Mouse (Mus musculus) stomach, postnatal 0 days (tissue): ENCODE results near the gene Map3k14. TPM values are rescaled to one million over a fixed set of nuclear protein-coding genes. Genes with fewer than 3 reads are reported as not detected.

ENCODE experiments used
- ATAC-seq: fragments of 200-750 bp; cut with Nextera tagmentation; 2 replicates; pipeline ENCODE4 v1.8.0; 2017; ENCODE audit not compliant: low FRiP score, low TSS enrichment
- DNase-seq: peaks from one replicate; pipeline ENCODE4 v3.0.0-alpha.2; 2016; ENCODE audit warnings: low spot score
- H3K27ac ChIP-seq: fragments of 300-500 bp; sonication (generic); replicated peaks from 2 replicates; pipeline ENCODE4 v1.5.1; 2014; ENCODE audit warnings: mild to moderate bottlenecking, control low read depth
- H3K27me3 ChIP-seq: fragments of 300-500 bp; sonication (generic); 2 replicates; pipeline ENCODE4 v1.6.1; 2014; ENCODE audit warnings: low read length; ENCODE audit not compliant: control insufficient read depth, insufficient read depth
- H3K36me3 ChIP-seq: fragments of 300-500 bp; sonication (generic); 2 replicates; pipeline ENCODE4 v1.6.1; 2014; ENCODE audit warnings: low read length, mixed read lengths; ENCODE audit not compliant: control insufficient read depth, insufficient read depth
- H3K4me1 ChIP-seq: fragments of 300-500 bp; sonication (generic); replicated peaks from 2 replicates; pipeline ENCODE4 v1.6.1; 2014; ENCODE audit warnings: antibody characterized with exemption; ENCODE audit not compliant: control insufficient read depth, insufficient read depth
- H3K4me2 ChIP-seq: fragments of 300-500 bp; sonication (generic); replicated peaks from 2 replicates; pipeline ENCODE4 v1.6.1; 2014; ENCODE audit warnings: low read depth, mild to moderate bottlenecking, control low read depth, moderate library complexity
- H3K4me3 ChIP-seq: fragments of 300-500 bp; sonication (generic); 2 replicates; pipeline ENCODE4 v1.5.1; 2014; ENCODE audit warnings: low read depth, low read length, control low read depth
- H3K9ac ChIP-seq: fragments of 300-500 bp; sonication (generic); 2 replicates; pipeline ENCODE4 v1.6.1; 2014; ENCODE audit warnings: mild to moderate bottlenecking, low read length, control low read depth, mixed read lengths
- H3K9me3 ChIP-seq: fragments of 300-500 bp; sonication (generic); 2 replicates; pipeline ENCODE4 v1.6.1; 2016; ENCODE audit warnings: low read length; ENCODE audit not compliant: control insufficient read depth
- CTCF ChIP-seq: IDR thresholded peaks from 2 replicates; pipeline ENCODE4 v1.5.1; 2016; ENCODE audit warnings: antibody characterized with exemption, low read depth, mild to moderate bottlenecking, moderate library complexity
- EP300 ChIP-seq: optimal IDR thresholded peaks from 2 replicates; pipeline ENCODE3; 2016; ENCODE audit warnings: antibody characterized with exemption
- WGBS: fragments of 180-500 bp; shearing (Covaris S2); extraction: QIAGEN DNeasy Blood & Tissue Kit; methylation state at CpG from one replicate; pipeline ENCODE4 v1.1.7; 2014; 5-methylcytosine and 5-hydroxymethylcytosine counted together
- polyA plus RNA-seq: library from polyadenylated mRNA; unstranded; fragments of >200 nt; fragmentation: Nextera tagmentation; extraction: Ambion mirVana; gene quantifications from 2 replicates; pipeline ENCODE4 v1.2.1, GENCODE M21; 2015

Gene Map3k14
- polyA plus RNA-seq, 1 experiment from 2014 or later: 1.6 TPM

DNA sequence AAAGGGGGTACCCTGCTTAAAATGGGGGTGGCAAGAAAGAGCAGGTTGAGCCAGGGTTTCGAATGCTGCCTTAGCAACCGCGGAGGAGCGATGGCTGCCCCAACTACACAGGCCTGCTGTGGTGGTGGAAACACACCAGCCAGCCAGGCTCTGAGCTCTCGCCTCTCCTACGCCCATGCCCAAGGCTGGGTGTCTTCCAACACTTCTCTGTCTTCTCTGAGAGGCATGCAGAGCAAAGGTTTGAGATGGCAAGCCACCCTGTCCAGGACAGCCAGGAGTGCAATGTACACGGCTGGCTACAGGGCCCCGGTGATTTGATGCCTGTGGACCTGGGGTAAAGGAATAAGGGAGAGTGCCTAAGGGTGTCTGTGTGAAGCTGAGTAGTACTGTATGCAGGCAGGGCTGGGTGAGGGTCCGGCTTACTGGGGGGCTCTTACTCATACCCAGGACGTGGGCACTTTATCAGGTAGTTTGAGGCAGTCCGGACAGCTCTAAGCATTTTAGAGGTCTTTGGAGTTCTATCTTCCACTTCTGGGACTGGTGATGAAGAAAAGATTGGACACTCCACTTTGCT is 93.4 kb downstream of the Map3k14 start:
- no peak overlapping the region for H3K27ac ChIP-seq
- no peak for ATAC-seq
- H3K36me3 ChIP-seq: no peaks in the 10 kb centered on the region
- H3K4me2 ChIP-seq: no peak overlapping the region
- 92% methylated on average over 11 of the region's 11 CpGs for WGBS
- peaks cover 10% of the 10 kb centered on the region; the same call in 1 of the 2 replicates for H3K27me3 ChIP-seq
- no peak overlapping the region for H3K4me3 ChIP-seq
- H3K4me1 ChIP-seq: no peaks in the 10 kb centered on the region
- TF ChIP-seq EP300: no peak
- TF ChIP-seq CTCF: no peak
- no peak overlapping the region for H3K9ac ChIP-seq
- no peaks in the 10 kb centered on the region for H3K9me3 ChIP-seq
- no peak for DNase-seq

DNA sequence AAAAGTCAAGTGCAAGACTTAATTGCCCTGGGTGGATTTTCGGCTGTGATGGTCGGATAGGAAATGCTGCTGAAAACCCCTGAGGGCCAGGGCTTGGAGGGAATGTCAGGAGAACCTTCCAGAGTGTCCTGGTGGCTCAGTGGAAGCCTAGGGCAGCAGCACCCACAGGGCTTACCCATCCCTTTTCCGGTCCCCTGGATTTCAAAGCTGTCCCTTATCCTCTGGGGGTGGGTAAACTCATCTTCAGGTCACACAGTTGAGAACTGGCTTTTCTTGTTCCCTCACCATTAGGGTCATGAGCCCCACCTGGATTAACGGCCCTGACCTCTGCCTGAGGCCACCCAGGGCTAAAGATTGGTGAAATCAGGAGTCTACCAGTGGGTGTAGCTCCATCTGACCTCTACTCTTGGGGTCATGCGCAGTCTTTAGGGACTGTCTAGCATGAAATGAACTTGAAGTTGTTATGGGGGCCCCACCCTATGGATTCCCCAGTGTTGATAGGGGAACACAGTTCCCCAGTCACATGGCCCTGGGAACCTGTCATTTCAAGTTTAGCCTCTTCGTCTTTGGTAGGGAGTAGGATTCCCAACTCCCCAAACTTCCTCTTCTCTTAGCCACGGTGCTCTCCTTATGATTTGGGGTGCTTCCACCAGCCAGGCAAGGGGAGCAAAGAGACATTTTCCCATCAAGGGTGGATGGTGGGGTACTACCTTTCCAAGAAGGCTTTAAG is 94.1 kb downstream of the Map3k14 start:
- no peak for ATAC-seq
- no peak overlapping the region for H3K4me2 ChIP-seq
- no peak overlapping the region for H3K4me3 ChIP-seq
- H3K4me1 ChIP-seq: no peaks in the 10 kb centered on the region
- H3K36me3 ChIP-seq: no peaks in the 10 kb centered on the region
- TF ChIP-seq EP300 (no peak), CTCF (no peak)
- no peak overlapping the region for H3K27ac ChIP-seq
- no peak overlapping the region for H3K9ac ChIP-seq
- no peak for DNase-seq
- 86% methylated on average over 7 of the region's 7 CpGs for WGBS
- H3K9me3 ChIP-seq: no peaks in the 10 kb centered on the region
- H3K27me3 ChIP-seq: peaks cover 10% of the 10 kb centered on the region; the same call in 1 of the 2 replicates

DNA sequence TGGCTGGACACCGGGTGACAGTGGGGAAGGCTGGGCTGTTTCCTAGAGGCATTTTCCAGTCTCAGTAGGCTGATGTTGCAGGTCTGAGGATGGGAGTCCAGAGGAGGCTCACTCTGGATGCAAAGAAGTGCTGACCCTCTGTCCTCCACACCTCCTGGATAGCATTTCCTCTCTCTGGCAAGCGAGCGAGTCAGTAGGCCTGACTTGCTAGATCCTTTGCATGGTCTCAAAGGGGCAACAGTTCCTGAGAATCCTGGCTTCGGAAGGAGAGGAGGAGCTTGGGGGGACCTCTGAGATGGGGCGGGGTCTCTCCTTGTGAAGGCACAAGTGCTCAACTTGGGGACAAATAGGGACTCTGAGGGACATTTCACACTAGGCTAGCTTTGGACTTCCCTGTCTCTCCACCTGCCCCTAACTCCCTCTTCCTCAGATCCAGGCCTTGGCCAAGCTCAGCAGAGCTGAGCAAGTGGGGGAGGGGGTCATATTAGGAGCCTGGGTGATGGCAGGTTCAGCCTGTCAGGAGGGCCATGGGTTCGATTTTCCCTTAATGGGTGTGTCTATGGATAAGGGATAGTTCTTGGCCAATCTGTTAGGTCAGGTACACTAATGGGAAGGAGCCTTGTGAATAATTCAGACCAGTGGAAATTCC is 94.8 kb downstream of the Map3k14 start:
- H3K4me2 ChIP-seq: no peak overlapping the region
- H3K27me3 ChIP-seq: peaks cover 10% of the 10 kb centered on the region; the same call in 1 of the 2 replicates
- WGBS: 75% methylated on average over 6 of the region's 6 CpGs
- TF ChIP-seq EP300: no peak
- DNase-seq: no peak
- no peaks in the 10 kb centered on the region for H3K4me1 ChIP-seq
- no peak for ATAC-seq
- no peaks in the 10 kb centered on the region for H3K36me3 ChIP-seq
- H3K4me3 ChIP-seq: no peak overlapping the region
- H3K9me3 ChIP-seq: no peaks in the 10 kb centered on the region
- H3K27ac ChIP-seq: no peak overlapping the region
- H3K9ac ChIP-seq: no peak overlapping the region

DNA sequence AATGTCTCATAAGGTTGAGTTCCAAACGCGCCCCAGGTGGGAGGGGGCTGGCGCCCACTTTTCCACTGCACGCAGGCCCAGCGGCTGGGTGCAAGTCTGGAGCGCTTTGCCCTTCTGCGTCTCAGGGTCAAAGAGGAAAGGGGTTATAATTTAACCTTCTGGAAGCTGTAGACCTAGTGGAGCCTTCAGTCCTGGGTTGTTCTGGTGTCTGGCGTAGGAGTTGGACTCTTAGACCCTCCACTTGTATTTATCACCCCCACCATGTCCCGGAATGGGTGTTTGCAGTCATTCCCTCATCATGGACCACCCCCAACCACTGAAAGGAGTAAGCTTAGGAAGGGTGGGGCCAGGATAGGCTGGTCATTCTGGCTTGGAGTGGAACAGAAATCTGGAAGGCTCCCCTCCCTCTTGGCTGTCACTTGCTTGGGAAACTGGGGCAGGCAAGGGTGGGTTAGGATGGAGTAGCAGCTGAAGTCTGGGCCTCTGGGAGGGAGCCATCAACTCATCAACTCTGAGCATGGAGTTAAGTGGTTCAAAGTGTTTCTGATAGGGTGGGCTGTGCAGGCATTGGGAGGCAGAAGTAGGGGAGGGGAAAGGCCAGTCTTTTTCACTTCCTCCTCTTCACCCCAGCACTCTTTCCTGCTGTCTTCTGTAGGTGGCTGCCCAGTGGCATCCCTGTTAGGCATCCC is 95.4 kb downstream of the Map3k14 start:
- Histone ChIP-seq H3K27me3 (peaks cover 10% of the 10 kb centered on the region; the same call in 1 of the 2 replicates), H3K9me3 (no peaks in the 10 kb centered on the region), H3K4me2 (no peak overlapping the region; the same call in 1 of the 2 replicates), H3K4me3 (no peak overlapping the region), H3K27ac (no peak overlapping the region), H3K9ac (no peak overlapping the region), H3K4me1 (no peaks in the 10 kb centered on the region), H3K36me3 (no peaks in the 10 kb centered on the region)
- DNase-seq (no peak), ATAC-seq (no peak)
- WGBS: 63% methylated on average over 9 of the region's 9 CpGs
- TF ChIP-seq EP300 (no peak), CTCF (no peak)

DNA sequence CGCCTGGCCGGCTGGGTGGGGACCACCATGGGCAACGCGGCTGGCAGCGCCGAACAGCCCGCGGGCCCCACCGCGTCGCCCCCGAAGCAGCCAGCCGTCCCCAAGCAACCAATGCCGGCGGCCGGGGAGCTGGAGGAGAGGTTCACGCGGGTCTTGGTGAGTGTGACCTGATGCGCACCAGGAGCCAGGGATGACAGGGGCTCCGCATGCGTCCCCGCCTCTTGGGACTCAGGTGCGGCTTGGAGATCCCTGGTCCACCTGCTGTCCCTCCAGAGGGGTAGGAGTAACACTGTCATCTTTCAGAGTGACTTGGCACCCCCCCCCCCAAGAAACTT is 96.0 kb downstream of the Map3k14 start:
- WGBS: 6% methylated on average over 22 of the region's 23 CpGs
- DNase-seq: no peak

More for the DNA sequence above, 96.0 kb downstream of the Map3k14 start:
- no peak overlapping the region for H3K27ac ChIP-seq
- no peaks in the 10 kb centered on the region for H3K4me1 ChIP-seq
- H3K4me2 ChIP-seq: peak overlapping the region; percentile 92
- H3K4me3 ChIP-seq: peak overlapping the region; percentile 56
- H3K9me3 ChIP-seq: no peaks in the 10 kb centered on the region
- no peaks in the 10 kb centered on the region for H3K36me3 ChIP-seq
- no peak for ATAC-seq
- TF ChIP-seq CTCF (no peak), EP300 (no peak)
- H3K27me3 ChIP-seq: peaks cover 10% of the 10 kb centered on the region; the same call in 1 of the 2 replicates
- peak overlapping the region; percentile 58 for H3K9ac ChIP-seq
